Mouse (Mus musculus): ENCODE results near the gene Caprin1.

- TF ChIP-seq CTCF (IDR thresholded peaks at IDR 0.05), result no peak
- TF ChIP-seq POLR2A (IDR thresholded peaks at IDR 0.05; ENCODE audit: insufficient read depth, low read depth, low read length), result no peak
- no peak for TF ChIP-seq EP300 (IDR thresholded peaks at IDR 0.05; ENCODE audit: insufficient read depth, low read depth, low read length)
These were observed 19.9 kb upstream of the Caprin1 start for GRCm38 (mm10) chr2:103817145-103817895.

Measured in heart, adult 2 months (tissue).